Mouse (Mus musculus) frontal cortex, adult (tissue): ENCODE measurements at regions not wholly inside any gene's neighbourhood (a gene's known extent, or its start where the extent isn't known, plus 50 kb on each side); places are given as distances from the start of the nearest gene placed in this dataset.

Experiments
- ATAC-seq: cut with Nextera tagmentation; 2 replicates; pipeline ENCODE4 v1.9.2; 2017; ENCODE audit warnings: mild to moderate bottlenecking, moderate library complexity, mixed read lengths; ENCODE audit not compliant: low TSS enrichment

DNA sequence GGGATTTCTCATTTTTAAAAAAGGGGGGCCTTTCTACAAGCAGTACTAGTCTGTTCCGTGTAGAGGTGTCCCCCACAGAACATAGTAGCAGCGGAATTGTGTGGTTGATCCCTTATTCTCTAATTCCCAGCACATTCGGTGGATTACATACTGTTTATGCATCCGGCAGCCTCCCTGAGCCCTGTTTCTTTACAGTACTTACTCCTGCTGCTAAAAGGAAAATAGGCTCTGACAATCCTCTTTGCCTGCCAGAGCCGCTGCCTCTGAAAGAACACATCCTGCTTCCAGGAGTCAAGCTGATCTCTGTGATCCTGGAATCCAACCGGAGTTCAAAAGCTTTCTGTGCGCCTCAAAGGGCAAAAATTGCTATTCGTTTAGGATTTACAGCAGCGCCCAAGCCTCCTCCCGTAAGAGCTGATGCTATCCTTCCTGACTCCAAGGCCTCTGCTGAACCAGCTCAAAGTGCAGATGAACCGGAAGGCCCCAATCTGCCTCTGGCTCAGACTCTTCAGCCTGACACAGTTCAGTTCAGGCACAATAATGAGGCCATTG, 936.6 kb downstream of the Ndufa4 start:
- peak; percentile 72 for ATAC-seq

DNA sequence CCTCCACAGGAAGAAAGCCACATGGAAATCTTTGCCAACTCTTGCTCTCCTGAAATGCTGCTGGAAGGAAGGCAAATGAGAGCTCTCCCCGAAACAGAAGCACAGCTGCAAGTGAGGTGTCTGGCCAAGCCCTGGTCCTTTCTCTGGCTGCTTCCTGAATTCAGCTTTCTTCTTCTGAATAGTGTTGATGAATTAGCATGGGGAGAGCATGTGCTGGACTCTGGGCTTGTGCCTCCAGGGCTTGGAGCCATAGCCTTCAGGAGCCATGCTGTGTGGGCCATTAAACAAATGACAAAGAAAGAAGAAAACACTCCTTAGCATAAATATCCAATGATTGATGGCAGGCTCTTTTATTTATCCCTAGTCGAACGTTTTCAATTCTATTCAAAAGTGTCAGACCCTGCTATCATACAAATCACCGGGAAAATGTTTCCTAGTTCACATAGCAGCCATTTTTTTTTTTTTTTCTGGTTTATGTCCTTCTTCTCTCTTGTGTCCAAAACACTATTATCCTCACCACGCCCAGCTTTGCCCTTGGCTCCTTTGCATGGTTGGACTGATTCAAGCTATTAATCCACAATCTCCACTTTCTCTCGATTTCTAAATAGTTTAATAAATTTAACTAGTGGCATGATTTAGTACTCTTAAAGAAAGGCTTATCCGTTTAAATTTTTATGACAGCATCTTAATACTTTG, 937.3 kb downstream of the Ndufa4 start:
- ATAC-seq: peak; percentile 91

DNA sequence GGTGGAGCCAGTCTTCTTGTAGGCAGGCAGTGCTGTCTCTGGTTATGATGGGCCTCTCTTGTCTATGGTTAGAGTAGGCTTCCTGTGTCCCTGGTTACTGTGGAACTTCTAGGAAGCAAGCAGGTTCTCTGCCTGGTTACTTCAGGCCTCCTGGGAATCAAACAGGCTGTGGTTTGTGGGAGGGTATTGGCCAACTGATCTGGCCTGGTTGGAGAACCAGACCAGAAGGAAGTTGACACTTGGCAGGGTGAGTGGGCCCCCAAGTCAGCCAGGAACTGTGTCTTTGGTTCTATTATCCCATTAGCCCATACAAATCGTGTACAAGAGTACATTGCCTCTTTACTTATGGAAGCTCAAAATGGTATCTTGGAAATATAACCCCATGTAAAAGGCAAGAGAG, 963.8 kb downstream of the Ndufa4 start:
- no peak for ATAC-seq

DNA sequence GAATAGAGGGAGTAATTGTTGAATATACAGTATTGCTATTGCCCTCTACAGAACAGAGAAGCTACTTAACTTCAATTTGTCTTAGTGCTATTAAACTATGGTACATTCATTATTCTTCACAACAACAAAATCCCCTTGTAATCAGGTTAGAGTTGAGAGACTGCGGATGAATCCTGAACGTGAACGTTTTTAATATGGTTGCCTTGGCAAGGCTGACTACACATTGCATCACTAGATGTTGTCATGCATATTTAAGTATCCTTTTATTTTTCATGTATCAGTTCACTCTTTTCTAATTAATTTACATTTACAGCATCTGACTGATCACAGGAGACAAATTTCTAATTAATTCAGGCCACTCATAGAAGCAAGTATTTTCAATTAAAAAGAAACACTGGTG, 965.8 kb downstream of the Ndufa4 start:
- ATAC-seq: no peak
